Mouse (Mus musculus): ENCODE data around the gene Prim2.
"Not testable (repeated sequence)": the region's sequence is repeated elsewhere in the genome, so short reads cannot be mapped to it uniquely, and the experiment has no call there.

Gene Prim2

DNA sequence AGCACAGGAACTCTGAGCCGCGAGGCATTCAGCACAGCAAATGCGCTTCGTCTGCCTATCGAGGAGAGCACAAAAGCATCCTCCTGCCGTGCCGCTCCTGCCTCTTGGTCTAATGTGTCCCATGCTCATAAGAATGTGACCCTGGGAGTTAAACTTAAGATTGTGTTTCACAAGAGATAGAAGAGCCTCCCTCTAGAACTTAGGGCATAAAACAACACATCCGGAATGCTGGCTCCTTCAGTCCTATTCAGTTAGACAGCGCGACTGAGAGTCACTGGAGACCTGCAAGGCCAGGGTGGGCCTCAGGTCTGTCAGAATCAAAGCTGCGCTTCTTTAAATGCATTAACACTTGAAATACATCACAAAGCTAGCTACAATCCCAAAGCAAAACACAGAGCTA, 18.7 kb downstream of the Prim2 start:
- DNase-seq (ENCODE audit: low spot score in 2 of 2) = no peak

DNA sequence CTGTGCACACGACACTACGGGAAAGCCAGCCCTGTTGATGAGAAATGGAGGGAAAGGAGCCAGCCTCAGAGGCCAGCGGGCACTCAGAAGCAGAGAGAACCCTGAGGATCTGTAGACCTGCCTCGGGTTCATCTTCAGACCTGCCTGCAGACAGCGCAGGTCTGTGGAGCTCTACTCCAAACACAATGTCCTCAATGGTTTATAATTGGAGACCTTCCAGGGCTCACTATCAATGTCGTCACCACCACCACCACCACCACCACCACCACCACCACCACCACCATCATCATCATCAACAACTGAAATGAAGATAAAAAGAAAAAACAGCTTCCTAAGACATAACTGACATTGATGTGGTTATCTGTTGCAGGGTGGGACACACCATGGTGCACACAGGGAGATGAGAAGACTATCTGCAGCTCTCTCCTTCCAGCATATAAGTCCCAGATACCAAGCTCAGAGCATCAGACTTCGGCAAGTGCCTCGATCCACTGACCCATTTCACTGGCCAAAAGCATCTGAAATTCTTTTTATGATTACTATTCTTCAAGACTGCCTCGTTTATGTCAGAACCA, 20.0 kb downstream of the Prim2 start:
- DNase-seq (ENCODE audit: low spot score in 2 of 2) = no peak

- DNase-seq (ENCODE audit: low spot score in 2 of 2) = no peak
These were observed 20.6 kb downstream of the Prim2 start for GRCm38 (mm10) chr1:33649021-33649420.

DNA sequence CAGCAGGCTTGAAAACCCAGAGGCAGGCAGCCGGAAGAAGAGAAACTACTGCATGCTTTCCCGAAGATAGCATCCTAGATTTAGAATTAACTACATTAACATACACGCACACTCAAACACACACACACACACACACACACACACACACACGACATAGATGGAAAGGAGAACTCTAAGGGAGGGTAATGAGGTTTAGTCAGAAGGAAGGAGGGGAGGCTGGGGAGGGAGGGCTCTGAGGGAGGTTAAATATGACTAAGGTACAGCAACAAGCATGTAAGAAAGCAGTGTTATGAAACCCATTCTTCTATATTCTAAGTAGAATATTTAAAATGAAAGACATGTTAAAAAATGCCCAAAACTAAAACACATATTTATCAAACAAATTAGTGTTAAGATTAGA, 21.9 kb downstream of the Prim2 start:
- no peak for DNase-seq (ENCODE audit: low spot score in 2 of 2)

GRCm38 (mm10) chr1:33647173-33647572, 22.4 kb downstream of the Prim2 start:
- DNase-seq (ENCODE audit: low spot score in 2 of 2) = no peak

GRCm38 (mm10) chr1:33645689-33646088, 23.9 kb downstream of the Prim2 start:
- no peak for DNase-seq (ENCODE audit: low spot score in 2 of 2)

- no peak for DNase-seq (ENCODE audit: low spot score in 2 of 2)
These were observed 28.5 kb downstream of the Prim2 start for GRCm38 (mm10) chr1:33641139-33641538.

- DNase-seq (ENCODE audit: low spot score in 2 of 2) = no peak
These were observed 29.5 kb downstream of the Prim2 start for GRCm38 (mm10) chr1:33640089-33640488.

DNA sequence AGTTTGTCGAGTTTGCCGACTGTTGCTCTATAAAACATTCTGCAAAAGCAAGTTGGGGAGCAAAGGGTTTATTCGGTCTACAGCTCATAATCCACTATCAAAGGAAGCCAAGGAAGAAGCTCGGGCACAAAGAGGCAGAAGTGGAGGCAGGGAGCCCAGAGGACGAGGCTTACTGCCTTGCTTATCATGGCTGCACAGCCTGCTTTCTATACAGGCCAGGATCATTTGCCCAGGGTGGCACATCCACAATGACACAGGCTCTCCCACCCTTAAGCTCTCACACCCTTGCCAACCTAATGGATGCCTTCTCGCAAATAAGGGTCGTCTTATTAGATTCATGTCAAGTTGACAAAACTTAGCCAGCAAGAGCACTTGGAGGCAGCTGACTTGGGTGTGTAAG, 30.4 kb downstream of the Prim2 start:
- no peak for DNase-seq (ENCODE audit: low spot score in 2 of 2)

DNA sequence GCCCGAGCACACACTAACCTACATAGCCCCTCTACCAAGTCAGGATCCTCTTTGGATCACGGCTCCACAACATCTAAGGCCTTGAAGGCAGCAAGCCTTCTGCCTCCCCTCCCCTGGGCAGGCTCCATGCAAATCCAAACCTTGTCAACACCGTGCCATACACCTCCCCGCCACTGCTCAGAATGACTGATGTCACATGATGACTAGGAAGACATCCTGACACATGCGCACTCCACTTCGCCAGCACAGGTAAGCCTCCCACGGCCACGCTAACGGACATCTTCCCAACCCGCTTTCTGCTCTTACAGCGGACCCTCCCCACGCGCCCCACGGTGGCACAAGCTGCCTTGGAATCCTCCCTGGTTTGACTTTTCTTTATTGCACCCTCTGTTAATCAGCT, 31.8 kb downstream of the Prim2 start:
- no peak for DNase-seq (ENCODE audit: low spot score in 2 of 2)

- DNase-seq (ENCODE audit: low spot score in 2 of 2) = no peak
These were observed 33.0 kb downstream of the Prim2 start for GRCm38 (mm10) chr1:33636421-33637195.

GRCm38 (mm10) chr1:33631002-33631618, 38.5 kb downstream of the Prim2 start:
- not testable (repeated sequence) for DNase-seq (ENCODE audit: low spot score in 2 of 2)

GRCm38 (mm10) chr1:33627803-33628202, 41.8 kb downstream of the Prim2 start:
- no peak for DNase-seq (ENCODE audit: low spot score in 2 of 2)

DNA sequence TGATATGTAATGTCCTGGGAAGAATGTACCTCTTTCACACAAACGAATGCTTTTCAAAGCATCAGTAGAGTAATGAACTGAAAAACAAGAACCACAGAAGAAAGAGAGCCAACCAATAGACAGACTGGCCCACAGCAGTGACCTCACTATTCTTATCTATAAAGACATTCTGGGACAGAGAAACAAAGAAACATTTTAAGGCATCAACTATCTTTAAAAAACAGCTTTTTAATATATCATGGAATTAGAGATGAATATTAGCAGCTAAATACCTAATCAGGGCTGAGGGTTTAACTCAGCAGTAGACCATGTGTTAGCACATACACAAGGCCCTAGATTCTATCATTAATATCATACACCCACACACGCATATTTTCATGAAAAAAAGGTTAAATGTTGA, 42.5 kb downstream of the Prim2 start:
- DNase-seq (ENCODE audit: low spot score in 2 of 2) = no peak

- DNase-seq (ENCODE audit: low spot score in 2 of 2) = no peak
These were observed 44.7 kb downstream of the Prim2 start for GRCm38 (mm10) chr1:33624900-33625299.

DNA sequence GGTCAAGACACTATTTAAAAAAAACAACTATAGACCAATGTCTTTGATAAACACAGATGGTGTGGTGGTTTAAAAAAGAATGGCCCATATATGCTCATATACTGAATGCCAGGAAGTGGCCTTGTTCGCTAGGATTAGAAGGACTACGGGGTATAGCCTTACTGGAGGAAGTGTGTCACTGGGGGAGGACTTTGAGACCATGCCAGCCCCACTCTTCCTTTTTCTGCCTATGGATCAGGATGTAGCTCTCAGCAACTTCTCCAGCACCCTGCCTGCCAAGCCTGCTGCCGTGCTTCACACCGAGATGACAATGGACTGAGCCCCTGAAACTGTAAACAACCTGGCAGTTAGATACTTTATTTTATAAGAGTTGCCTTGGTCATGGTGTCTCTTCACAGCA, 45.2 kb downstream of the Prim2 start:
- DNase-seq (ENCODE audit: low spot score in 2 of 2) = no peak

DNA sequence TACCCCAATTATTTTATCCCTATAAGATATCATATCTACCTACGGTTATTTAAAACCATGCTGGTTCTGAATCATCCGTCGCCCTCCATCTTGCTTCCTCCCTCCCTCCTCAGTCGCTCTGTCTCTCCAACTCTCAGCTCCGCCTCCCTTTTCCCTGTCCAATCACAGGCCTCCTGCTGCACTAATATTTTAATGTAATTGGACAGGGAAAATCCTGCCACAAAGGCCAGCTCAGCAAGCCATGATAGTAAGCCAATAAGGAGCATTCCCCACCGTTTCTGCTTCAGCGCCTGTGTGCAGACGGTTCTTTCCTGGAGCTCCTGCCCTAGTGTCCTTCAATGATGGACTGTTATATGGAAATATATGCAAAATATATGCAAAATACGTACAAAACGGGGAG, 47.8 kb downstream of the Prim2 start:
- DNase-seq (ENCODE audit: low spot score in 2 of 2) = no peak

DNA sequence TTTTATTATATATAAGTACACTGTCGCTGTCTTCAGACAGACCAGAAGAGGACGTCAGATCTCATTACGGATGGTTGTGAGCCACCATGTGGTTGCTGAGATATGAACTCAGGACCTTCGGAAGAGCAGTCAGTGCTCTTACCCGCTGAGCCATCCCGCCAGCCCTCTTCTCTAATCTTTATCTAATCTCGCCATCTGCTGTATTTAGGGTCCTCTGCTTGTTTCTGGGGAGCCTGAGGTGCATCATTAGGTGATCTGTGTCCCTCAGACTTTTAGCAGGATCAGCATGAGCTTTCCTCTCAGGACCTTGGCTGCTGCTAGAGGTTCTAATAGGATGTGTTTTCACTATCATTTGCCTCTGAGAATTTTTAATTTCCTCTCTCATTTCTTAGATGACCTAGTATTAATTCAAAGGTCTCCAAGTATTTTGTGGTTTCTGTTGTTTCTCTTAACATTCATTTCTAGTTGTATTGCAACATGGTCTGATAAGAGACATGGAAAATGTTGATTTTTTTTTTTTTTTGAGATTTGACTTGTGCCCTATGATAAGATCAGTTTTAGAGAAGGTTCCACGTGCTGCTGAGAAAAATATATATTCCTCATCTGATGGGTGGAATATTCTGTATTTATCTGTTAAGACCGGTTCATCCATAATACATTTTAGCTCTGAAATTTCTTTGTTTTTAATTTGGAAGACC, 49.4 kb downstream of the Prim2 start:
- no peak for DNase-seq (ENCODE audit: low spot score in 2 of 2)

- not testable (repeated sequence) for DNase-seq (ENCODE audit: low spot score in 2 of 2)
These were observed 53.0 kb downstream of the Prim2 start for GRCm38 (mm10) chr1:33616642-33617041.

DNA sequence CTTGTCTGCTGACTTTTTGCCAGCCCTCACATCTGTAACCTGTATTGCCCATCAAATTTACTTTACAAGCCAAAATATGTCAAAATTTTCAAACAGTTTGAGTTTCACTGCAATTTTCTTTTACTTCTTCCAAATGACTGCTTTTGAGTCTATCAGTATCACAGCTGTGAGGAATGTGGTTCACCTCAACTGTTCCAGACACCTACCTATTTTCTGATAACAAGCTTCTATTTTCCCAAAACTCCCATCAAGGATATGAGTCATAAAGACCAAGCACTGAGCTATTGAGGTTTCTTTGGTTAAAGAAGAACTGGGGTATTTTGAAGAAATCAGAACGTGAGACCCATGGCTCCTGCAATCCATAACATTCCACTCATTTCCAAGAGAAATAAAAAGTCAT, 57.5 kb downstream of the Prim2 start:
- no peak for DNase-seq (ENCODE audit: low spot score in 2 of 2)

- no peak for DNase-seq (ENCODE audit: low spot score in 2 of 2)
These were observed 59.4 kb downstream of the Prim2 start for GRCm38 (mm10) chr1:33610026-33610721.

DNA sequence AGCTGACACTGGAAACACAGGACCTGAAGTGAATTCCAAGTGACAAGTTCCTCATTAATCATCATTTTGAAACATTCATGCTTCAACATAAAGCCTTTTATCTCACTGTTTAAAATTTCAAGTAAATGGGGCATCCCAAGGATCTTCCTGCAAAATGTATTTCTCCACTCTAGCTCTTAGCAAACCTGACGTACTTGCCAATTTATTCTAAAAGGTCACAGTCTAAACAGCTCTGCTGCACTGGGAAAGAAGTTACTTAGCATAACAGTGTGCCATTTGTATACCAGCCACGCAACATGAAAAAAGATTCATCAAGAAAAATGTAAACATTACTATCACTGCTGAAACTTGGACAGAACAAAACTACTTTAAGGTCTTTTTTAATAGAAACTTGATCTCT, 61.5 kb downstream of the Prim2 start:
- no peak for DNase-seq (ENCODE audit: low spot score in 2 of 2)

Data from urinary bladder, adult 18-20 months (tissue).